Mouse (Mus musculus) adrenal gland, adult 2 months (tissue): ENCODE measurements around the gene Aldh3b2. TPM values are rescaled to one million over a fixed set of nuclear protein-coding genes. Genes with fewer than 3 reads are reported as not detected.

ENCODE experiments used
- DNase-seq: peaks from one replicate; pipeline ENCODE4 v3.0.0; 2021
- polyA plus RNA-seq: library from polyadenylated mRNA; depleted of rRNA; stranded (reverse); fragments of >200 nt; gene quantifications from 2 replicates; pipeline ENCODE4 v1.2.3, GENCODE M21; 2012
- total RNA-seq, 2 experiments: library from RNA; stranded (reverse); gene quantifications; 2 replicates each; pipeline ENCODE4 v1.2.3; 2021

Gene Aldh3b2
- total and polyA plus RNA-seq, 3 experiments: 4.0 to 15.2 (median 12.2) TPM

- DNase-seq: no peak
These were observed 15.9 kb downstream of the Aldh3b2 start for GRCm38 (mm10) chr19:3988066-3988465.

- DNase-seq: no peak
These were observed 16.6 kb downstream of the Aldh3b2 start for GRCm38 (mm10) chr19:3988750-3989149.

GRCm38 (mm10) chr19:3990804-3991203 is 18.7 kb downstream of the Aldh3b2 start:
- DNase-seq: no peak

GRCm38 (mm10) chr19:3991562-3991961 is 19.4 kb downstream of the Aldh3b2 start:
- no peak for DNase-seq

GRCm38 (mm10) chr19:3991966-3992365 is 19.8 kb downstream of the Aldh3b2 start:
- no peak for DNase-seq

GRCm38 (mm10) chr19:3992416-3992815 is 20.3 kb downstream of the Aldh3b2 start, which contains the start of gene Tbx10:
Gene Tbx10 (plus strand): TSS chr19:3992752.
- no peak for DNase-seq

GRCm38 (mm10) chr19:3994932-3995331 is 22.8 kb downstream of the Aldh3b2 start:
- DNase-seq: no peak

GRCm38 (mm10) chr19:3995505-3995904 is 23.4 kb downstream of the Aldh3b2 start:
- DNase-seq: no peak

- DNase-seq: no peak
These were observed 24.0 kb downstream of the Aldh3b2 start for GRCm38 (mm10) chr19:3996106-3996505.

- DNase-seq: no peak
These were observed 24.6 kb downstream of the Aldh3b2 start for GRCm38 (mm10) chr19:3996747-3997146.

- no peak for DNase-seq
These were observed 25.1 kb downstream of the Aldh3b2 start for GRCm38 (mm10) chr19:3997231-3997630.

- no peak for DNase-seq
These were observed 26.2 kb downstream of the Aldh3b2 start for GRCm38 (mm10) chr19:3998335-3998734.

GRCm38 (mm10) chr19:3999121-3999730 is 27.1 kb downstream of the Aldh3b2 start:
- no peak for DNase-seq

GRCm38 (mm10) chr19:4000119-4000900 is 28.2 kb downstream of the Aldh3b2 start, which contains the start of the genes Nudt8 and Gm49405:
Gene Nudt8 (plus strand): TSS chr19:4000580.
Gene Gm49405 (plus strand): TSS chr19:4000626.
- DNase-seq: peak; percentile 97

- DNase-seq: no peak
These were observed 28.9 kb downstream of the Aldh3b2 start for GRCm38 (mm10) chr19:4000949-4001525.

GRCm38 (mm10) chr19:4001752-4002151 is 29.6 kb downstream of the Aldh3b2 start:
- no peak for DNase-seq

- no peak for DNase-seq
These were observed 31.0 kb downstream of the Aldh3b2 start, which contains the start of gene Doc2g for GRCm38 (mm10) chr19:4003112-4003511. Gene Doc2g (plus strand): TSS chr19:4003313.

- DNase-seq: no peak
These were observed 31.5 kb downstream of the Aldh3b2 start for GRCm38 (mm10) chr19:4003641-4004040.

GRCm38 (mm10) chr19:4004331-4004730 is 32.2 kb downstream of the Aldh3b2 start:
- DNase-seq: no peak

GRCm38 (mm10) chr19:4005091-4005490 is 33.0 kb downstream of the Aldh3b2 start:
- no peak for DNase-seq

- no peak for DNase-seq
These were observed 33.8 kb downstream of the Aldh3b2 start for GRCm38 (mm10) chr19:4005971-4006370.

- no peak for DNase-seq
These were observed 39.0 kb downstream of the Aldh3b2 start for GRCm38 (mm10) chr19:4011086-4011485.
